Mouse (Mus musculus) midbrain, embryonic 16.5 days (tissue): ENCODE measurements around the gene Shisa6. TPM values are rescaled to one million over a fixed set of nuclear protein-coding genes. Genes with fewer than 3 reads are reported as not detected.
A peak's percentile ranks its signal among the peaks of the same experiment; 100 is the strongest.
"Not testable (repeated sequence)": the region's sequence is repeated elsewhere in the genome, so short reads cannot be mapped to it uniquely, and the experiment has no call there.

Source experiments
- ATAC-seq: fragments of 200-750 bp; cut with Nextera tagmentation; 2 replicates; pipeline ENCODE4 v1.8.0; 2017; ENCODE audit warnings: moderate TSS enrichment
- H3K27ac ChIP-seq: fragments of 300-500 bp; sonication (generic); 2 replicates; pipeline ENCODE4 v1.5.1; 2014; ENCODE audit warnings: mild to moderate bottlenecking, low read length, mixed read lengths
- H3K27me3 ChIP-seq: fragments of 300-500 bp; sonication (generic); 2 replicates; pipeline ENCODE4 v1.6.1; 2014; ENCODE audit warnings: low read depth, low read length, mixed read lengths; ENCODE audit not compliant: control insufficient read depth, insufficient read depth
- H3K36me3 ChIP-seq: fragments of 300-500 bp; sonication (generic); 2 replicates; pipeline ENCODE4 v1.6.1; 2014; ENCODE audit warnings: mild to moderate bottlenecking, low read length, moderate library complexity, mixed read lengths; ENCODE audit not compliant: control insufficient read depth, insufficient read depth
- H3K4me1 ChIP-seq: fragments of 300-500 bp; sonication (generic); 2 replicates; pipeline ENCODE4 v1.6.1; 2014; ENCODE audit warnings: mild to moderate bottlenecking, low read length, mixed read lengths; ENCODE audit not compliant: control insufficient read depth, insufficient read depth
- H3K4me2 ChIP-seq: fragments of 300-500 bp; sonication (generic); 2 replicates; pipeline ENCODE4 v1.6.1; 2014; ENCODE audit warnings: mild to moderate bottlenecking, low read length, mixed read lengths
- H3K4me3 ChIP-seq: fragments of 300-500 bp; sonication (generic); 2 replicates; pipeline ENCODE4 v1.5.1; 2014; ENCODE audit warnings: low read depth, mild to moderate bottlenecking, low read length, moderate library complexity, mixed read lengths
- H3K9ac ChIP-seq: fragments of 300-500 bp; sonication (generic); 2 replicates; pipeline ENCODE4 v1.6.1; 2014; ENCODE audit warnings: low read depth, low read length, mixed read lengths
- H3K9me3 ChIP-seq: fragments of 300-500 bp; sonication (generic); replicated peaks from 2 replicates; pipeline ENCODE4 v1.6.1; 2014; ENCODE audit warnings: mild to moderate bottlenecking, low read length, mixed read lengths; ENCODE audit not compliant: control insufficient read depth, poor library complexity, severe bottlenecking
- WGBS: fragments of 180-500 bp; shearing (Covaris S2); extraction: QIAGEN DNeasy Blood & Tissue Kit; methylation state at CpG from one replicate; pipeline ENCODE4 v1.1.7; 2014; 5-methylcytosine and 5-hydroxymethylcytosine counted together
- polyA plus RNA-seq: library from polyadenylated mRNA; unstranded; fragments of >200 nt; fragmentation: Nextera tagmentation; extraction: Ambion mirVana; gene quantifications from 2 replicates; pipeline ENCODE4 v1.2.1, GENCODE M21; 2015

The Shisa6 gene
- polyA plus RNA-seq, 1 experiment from 2014 or later, result 3.4 TPM

- WGBS, result 87% methylated on average over 6 of the region's 6 CpGs
- not testable (repeated sequence) for H3K4me3 ChIP-seq, H3K4me1 ChIP-seq, H3K27ac ChIP-seq, H3K27me3 ChIP-seq, H3K36me3 ChIP-seq, H3K9me3 ChIP-seq, H3K4me2 ChIP-seq, H3K9ac ChIP-seq, ATAC-seq
Measured at GRCm38 (mm10) chr11:66408721-66409120, 117.0 kb downstream of the Shisa6 start.

GRCm38 (mm10) chr11:66400036-66400435, 125.7 kb downstream of the Shisa6 start:
- no peak overlapping the region for H3K4me3 ChIP-seq
- no peak for ATAC-seq
- H3K4me1 ChIP-seq, result no peaks in the 10 kb centered on the region
- no peaks in the 10 kb centered on the region for H3K9me3 ChIP-seq
- no peak overlapping the region for H3K27ac ChIP-seq
- H3K27me3 ChIP-seq, result no peaks in the 10 kb centered on the region
- no peaks in the 10 kb centered on the region for H3K36me3 ChIP-seq
- 30% methylated on average over 7 of the region's 7 CpGs for WGBS
- no peak overlapping the region for H3K9ac ChIP-seq
- H3K4me2 ChIP-seq, result no peak overlapping the region

- Histone ChIP-seq H3K27ac (no peak overlapping the region), H3K4me2 (no peak overlapping the region), H3K9ac (no peak overlapping the region), H3K4me3 (no peak overlapping the region), H3K36me3 (no peaks in the 10 kb centered on the region), H3K4me1 (0 out of 2 replicates have a peak, but pooled peaks cover 2% of the 10 kb centered on the region), H3K27me3 (no peaks in the 10 kb centered on the region), H3K9me3 (no peaks in the 10 kb centered on the region)
- 67% methylated on average over 3 of the region's 3 CpGs for WGBS
- no peak for ATAC-seq
Measured at GRCm38 (mm10) chr11:66387561-66387960, 138.2 kb downstream of the Shisa6 start.

GRCm38 (mm10) chr11:66371796-66372195, 154.0 kb downstream of the Shisa6 start:
- H3K4me1 ChIP-seq, result peaks cover 7% of the 10 kb centered on the region; the same call in 1 of the 2 replicates
- H3K27me3 ChIP-seq, result no peaks in the 10 kb centered on the region
- H3K4me2 ChIP-seq, result no peak overlapping the region
- no peaks in the 10 kb centered on the region for H3K9me3 ChIP-seq
- H3K27ac ChIP-seq, result no peak overlapping the region
- H3K36me3 ChIP-seq, result no peaks in the 10 kb centered on the region
- no peak overlapping the region for H3K9ac ChIP-seq
- no peak for ATAC-seq
- no peak overlapping the region for H3K4me3 ChIP-seq
- 48% methylated on average over 3 of the region's 3 CpGs for WGBS

- H3K4me3 ChIP-seq, result no peak overlapping the region
- ATAC-seq, result no peak
- H3K9ac ChIP-seq, result no peak overlapping the region
- 95% methylated on average over 4 of the region's 4 CpGs for WGBS
- H3K36me3 ChIP-seq, result no peaks in the 10 kb centered on the region
- peaks cover 7% of the 10 kb centered on the region; the same call in 1 of the 2 replicates for H3K4me1 ChIP-seq
- H3K27ac ChIP-seq, result no peak overlapping the region
- H3K27me3 ChIP-seq, result no peaks in the 10 kb centered on the region
- no peak overlapping the region for H3K4me2 ChIP-seq
- no peaks in the 10 kb centered on the region for H3K9me3 ChIP-seq
Measured at GRCm38 (mm10) chr11:66369764-66370163, 156.0 kb downstream of the Shisa6 start.

GRCm38 (mm10) chr11:66366809-66367685, 158.7 kb downstream of the Shisa6 start:
- Histone ChIP-seq H3K27me3 (no peaks in the 10 kb centered on the region), H3K4me2 (no peak overlapping the region), H3K4me1 (peaks cover 5% of the 10 kb centered on the region; the same call in 1 of the 2 replicates), H3K9me3 (no peaks in the 10 kb centered on the region), H3K36me3 (no peaks in the 10 kb centered on the region), H3K27ac (no peak overlapping the region; the same call in 1 of the 2 replicates), H3K4me3 (no peak overlapping the region), H3K9ac (0 out of 2 replicates have a peak overlapping the region, but pooled peaks have one; percentile 10)
- 57% methylated on average over 8 of the region's 8 CpGs for WGBS
- ATAC-seq, result no peak

GRCm38 (mm10) chr11:66359811-66360210, 166.0 kb downstream of the Shisa6 start:
- no peak for ATAC-seq
- H3K4me3 ChIP-seq, result no peak overlapping the region
- WGBS, result 83% methylated on average over 1 of the region's 1 CpGs

GRCm38 (mm10) chr11:66344822-66345221, 180.9 kb downstream of the Shisa6 start:
- H3K4me3 ChIP-seq, result no peak overlapping the region
- no peaks in the 10 kb centered on the region for H3K9me3 ChIP-seq
- no peaks in the 10 kb centered on the region for H3K4me1 ChIP-seq
- H3K9ac ChIP-seq, result no peak overlapping the region
- H3K4me2 ChIP-seq, result no peak overlapping the region
- WGBS, result 60% methylated on average over 3 of the region's 3 CpGs
- H3K27ac ChIP-seq, result no peak overlapping the region
- no peaks in the 10 kb centered on the region for H3K27me3 ChIP-seq
- H3K36me3 ChIP-seq, result no peaks in the 10 kb centered on the region
- no peak for ATAC-seq

More at GRCm38 (mm10) chr11:66359811-66360210, 166.0 kb downstream of the Shisa6 start:
- Histone ChIP-seq H3K4me2 (no peak overlapping the region), H3K36me3 (no peaks in the 10 kb centered on the region), H3K27ac (no peak overlapping the region), H3K4me1 (no peaks in the 10 kb centered on the region), H3K27me3 (no peaks in the 10 kb centered on the region), H3K9me3 (no peaks in the 10 kb centered on the region), H3K9ac (no peak overlapping the region)

- no peaks in the 10 kb centered on the region for H3K36me3 ChIP-seq
- no peak for ATAC-seq
- H3K9me3 ChIP-seq, result peaks cover 4% of the 10 kb centered on the region; the same call in 1 of the 2 replicates
- no peak overlapping the region for H3K27ac ChIP-seq
- H3K4me2 ChIP-seq, result no peak overlapping the region
- no peaks in the 10 kb centered on the region for H3K27me3 ChIP-seq
- H3K4me1 ChIP-seq, result no peaks in the 10 kb centered on the region
- H3K9ac ChIP-seq, result no peak overlapping the region
- H3K4me3 ChIP-seq, result no peak overlapping the region
Measured at GRCm38 (mm10) chr11:66336313-66336712, 189.5 kb downstream of the Shisa6 start.
